Mouse (Mus musculus): ENCODE measurements around the gene 2310033P09Rik. TPM values are rescaled to one million over a fixed set of nuclear protein-coding genes. Genes with fewer than 3 reads are reported as not detected.

Gene 2310033P09Rik
- polyA plus RNA-seq, 1 experiment = 11.1 TPM

- Histone ChIP-seq H3K4me3 (ENCODE audit: control insufficient read depth, low read depth, low read length) (no peak overlapping the region), H3K36me3 (ENCODE audit: control insufficient read depth, insufficient read depth, low read length) (no peaks in the 10 kb centered on the region), H3K4me1 (ENCODE audit: control insufficient read depth, insufficient read depth, low read length) (peaks cover 25% of the 10 kb centered on the region), H3K27ac (ENCODE audit: control insufficient read depth, insufficient read depth, low read depth, low read length) (no peak overlapping the region), H3K27me3 (ENCODE audit: control insufficient read depth, insufficient read depth, low read length) (no peaks in the 10 kb centered on the region)
- no peak for TF ChIP-seq POLR2A (IDR thresholded peaks at IDR 0.05; ENCODE audit: control insufficient read depth, low read depth, low read length)
- no peak for TF ChIP-seq CTCF (IDR thresholded peaks at IDR 0.05; ENCODE audit: control insufficient read depth, insufficient read depth, insufficient replicate concordance, low read depth, low read length)
Measured at GRCm38 (mm10) chr11:59224470-59224869, 16.3 kb downstream of the 2310033P09Rik start.

GRCm38 (mm10) chr11:59225167-59225566 lies 17.0 kb downstream of the 2310033P09Rik start:
- no peaks in the 10 kb centered on the region for H3K36me3 ChIP-seq (ENCODE audit: control insufficient read depth, insufficient read depth, low read length)
- no peaks in the 10 kb centered on the region for H3K27me3 ChIP-seq (ENCODE audit: control insufficient read depth, insufficient read depth, low read length)
- TF ChIP-seq POLR2A (IDR thresholded peaks at IDR 0.05; ENCODE audit: control insufficient read depth, low read depth, low read length) (no peak), CTCF (IDR thresholded peaks at IDR 0.05; ENCODE audit: control insufficient read depth, insufficient read depth, insufficient replicate concordance, low read depth, low read length) (no peak)
- no peak overlapping the region for H3K4me3 ChIP-seq (ENCODE audit: control insufficient read depth, low read depth, low read length)
- no peak overlapping the region for H3K27ac ChIP-seq (ENCODE audit: control insufficient read depth, insufficient read depth, low read depth, low read length)
- peaks cover 25% of the 10 kb centered on the region for H3K4me1 ChIP-seq (ENCODE audit: control insufficient read depth, insufficient read depth, low read length)

- peak overlapping the region; percentile 96; the same call in 1 of the 2 replicates for H3K4me3 ChIP-seq (ENCODE audit: control insufficient read depth, low read depth, low read length)
- no peak for TF ChIP-seq POLR2A (IDR thresholded peaks at IDR 0.05; ENCODE audit: control insufficient read depth, low read depth, low read length)
- TF ChIP-seq CTCF (IDR thresholded peaks at IDR 0.05; ENCODE audit: control insufficient read depth, insufficient read depth, insufficient replicate concordance, low read depth, low read length) = no peak
- H3K36me3 ChIP-seq (ENCODE audit: control insufficient read depth, insufficient read depth, low read length) = no peaks in the 10 kb centered on the region
- no peak overlapping the region for H3K27ac ChIP-seq (ENCODE audit: control insufficient read depth, insufficient read depth, low read depth, low read length)
- H3K27me3 ChIP-seq (ENCODE audit: control insufficient read depth, insufficient read depth, low read length) = no peaks in the 10 kb centered on the region
- H3K4me1 ChIP-seq (ENCODE audit: control insufficient read depth, insufficient read depth, low read length) = peaks cover 24% of the 10 kb centered on the region
Measured at GRCm38 (mm10) chr11:59226251-59226650, 18.1 kb downstream of the 2310033P09Rik start.

GRCm38 (mm10) chr11:59226787-59227603 lies 18.9 kb downstream of the 2310033P09Rik start:
- Histone ChIP-seq H3K27me3 (ENCODE audit: control insufficient read depth, insufficient read depth, low read length) (no peaks in the 10 kb centered on the region), H3K4me1 (ENCODE audit: control insufficient read depth, insufficient read depth, low read length) (peaks cover 21% of the 10 kb centered on the region), H3K36me3 (ENCODE audit: control insufficient read depth, insufficient read depth, low read length) (no peaks in the 10 kb centered on the region), H3K27ac (ENCODE audit: control insufficient read depth, insufficient read depth, low read depth, low read length) (peak overlapping the region; percentile 98), H3K4me3 (ENCODE audit: control insufficient read depth, low read depth, low read length) (peak overlapping the region; percentile 96)
- TF ChIP-seq CTCF (IDR thresholded peaks at IDR 0.05; ENCODE audit: control insufficient read depth, insufficient read depth, insufficient replicate concordance, low read depth, low read length) (no peak), POLR2A (IDR thresholded peaks at IDR 0.05; ENCODE audit: control insufficient read depth, low read depth, low read length) (no peak)

- peaks cover 19% of the 10 kb centered on the region for H3K4me1 ChIP-seq (ENCODE audit: control insufficient read depth, insufficient read depth, low read length)
- H3K27me3 ChIP-seq (ENCODE audit: control insufficient read depth, insufficient read depth, low read length) = no peaks in the 10 kb centered on the region
- H3K36me3 ChIP-seq (ENCODE audit: control insufficient read depth, insufficient read depth, low read length) = no peaks in the 10 kb centered on the region
- peak overlapping the region; percentile 96 for H3K4me3 ChIP-seq (ENCODE audit: control insufficient read depth, low read depth, low read length)
- no peak for TF ChIP-seq POLR2A (IDR thresholded peaks at IDR 0.05; ENCODE audit: control insufficient read depth, low read depth, low read length)
- peak overlapping the region; percentile 98 for H3K27ac ChIP-seq (ENCODE audit: control insufficient read depth, insufficient read depth, low read depth, low read length)
Measured at GRCm38 (mm10) chr11:59227604-59228121, 19.5 kb downstream of the 2310033P09Rik start.

GRCm38 (mm10) chr11:59228122-59228953 lies 20.2 kb downstream of the 2310033P09Rik start, which contains the start of gene Arf1:
Arf1 (minus strand) TSS chr11:59228270.
- Histone ChIP-seq H3K27ac (ENCODE audit: control insufficient read depth, insufficient read depth, low read depth, low read length) (peak within 1 kb of the TSS; percentile 98), H3K4me3 (ENCODE audit: control insufficient read depth, low read depth, low read length) (peak within 1 kb of the TSS; percentile 96), H3K27me3 (ENCODE audit: control insufficient read depth, insufficient read depth, low read length) (no peaks in the 10 kb centered on the region), H3K36me3 (ENCODE audit: control insufficient read depth, insufficient read depth, low read length) (no peaks in the 10 kb centered on the region), H3K4me1 (ENCODE audit: control insufficient read depth, insufficient read depth, low read length) (peaks cover 19% of the 10 kb centered on the region)
- peak; percentile 97 for TF ChIP-seq POLR2A (IDR thresholded peaks at IDR 0.05; ENCODE audit: control insufficient read depth, low read depth, low read length)
- TF ChIP-seq CTCF (IDR thresholded peaks at IDR 0.05; ENCODE audit: control insufficient read depth, insufficient read depth, insufficient replicate concordance, low read depth, low read length) = no peak
